8 mouse cellular contexts compared by ENCODE assay signal in genomic region chr5:64812983-64813304, GRCm38 (mm10). TPM values are rescaled to one million over a fixed set of nuclear protein-coding genes. Genes with fewer than 3 reads are reported as not detected.
DNase-seq lines count a peak whose midpoint lies in the region; ATAC-seq and TF ChIP-seq lines count a peak whose summit lies in the region.

No protein-coding gene starts in this region.

- H3K4me2 ChIP-seq in forebrain, embryonic 15.5 days (replicated peaks), result no peak overlapping the region

- H3K27me3 ChIP-seq in kidney, adult 2 months (replicated peaks; ENCODE audit: control insufficient read depth, insufficient read depth, low read length), result no peaks in the 10 kb centered on the region
- no peaks in the 10 kb centered on the region for H3K27me3 ChIP-seq in forebrain, embryonic 15.5 days

- H3K4me3 ChIP-seq in kidney, adult 2 months (ENCODE audit: insufficient read depth, low read depth, low read length), result peak overlapping the region; percentile 45
- H3K4me3 ChIP-seq in forebrain, embryonic 15.5 days, result no peak overlapping the region
- H3K4me3 ChIP-seq in macrophage (ENCODE audit: inconsistent target), result peak overlapping the region; percentile 24

- 16% methylated on average over 4 of the region's 4 CpGs for WGBS in kidney, adult 2 months
- WGBS in forebrain, embryonic 15.5 days, result 33% methylated on average over 4 of the region's 4 CpGs
- WGBS in macrophage (ENCODE audit: missing documents), result 6% methylated on average over 4 of the region's 4 CpGs

- H3K4me1 ChIP-seq in kidney, adult 2 months (ENCODE audit: control insufficient read depth, insufficient read depth, low read length), result peaks cover 64% of the 10 kb centered on the region
- peaks cover 64% of the 10 kb centered on the region for H3K4me1 ChIP-seq in forebrain, embryonic 15.5 days

- no peak for TF ChIP-seq CTCF in kidney, adult 2 months (conservative IDR thresholded peaks at IDR 0.05; ENCODE audit: insufficient read depth, insufficient read length, low read depth, low read length)

- H3K36me3 ChIP-seq in kidney, adult 2 months (ENCODE audit: control insufficient read depth, insufficient read depth, low read length), result peaks cover under 1% of the 10 kb centered on the region; the same call in 1 of the 2 replicates
- no peaks in the 10 kb centered on the region for H3K36me3 ChIP-seq in forebrain, embryonic 15.5 days
- H3K36me3 ChIP-seq in macrophage (ENCODE audit: inconsistent target), result peaks cover 25% of the 10 kb centered on the region

- no peak for ATAC-seq in forebrain, embryonic 15.5 days (replicated peaks)
- no peak for ATAC-seq in granulocyte monocyte progenitor cell, adult 5-6 weeks (replicated peaks; ENCODE audit: poor library complexity, severe bottlenecking)

- DNase-seq in kidney, adult 2 months, result no peak
- DNase-seq in kidney, postnatal 14 days, result no peak
- DNase-seq in Muller cell, postnatal 12 days (ENCODE audit: inconsistent ontology term), result peak; percentile 67
- DNase-seq in spleen, adult 12 weeks (ENCODE audit: low spot score), result no peak
- no peak for DNase-seq in spleen, postnatal 14 days (ENCODE audit: low spot score in 2 of 2)

- TF ChIP-seq POLR2A in kidney, adult 2 months (IDR thresholded peaks at IDR 0.05; ENCODE audit: low read depth, low read length), result no peak

- peaks cover 91% of the 10 kb centered on the region for H3K79me2 ChIP-seq in macrophage (ENCODE audit: inconsistent target)

- H3K27ac ChIP-seq in kidney, adult 2 months (ENCODE audit: insufficient read depth, low read depth, low read length), result peak overlapping the region; percentile 87
- peak overlapping the region; percentile 69 for H3K27ac ChIP-seq in forebrain, embryonic 15.5 days (replicated peaks)
- H3K27ac ChIP-seq in macrophage, result peak overlapping the region; percentile 94

- no peaks in the 10 kb centered on the region for H3K9me3 ChIP-seq in forebrain, embryonic 15.5 days

- no peak overlapping the region for H3K9ac ChIP-seq in forebrain, embryonic 15.5 days (replicated peaks)

RNA-seq across cellular contexts. Expression of gene Klf3, which starts 9.8 kb away (rescaled TPM):
- 46.9 and 47.0 TPM in 2 replicates for polyA plus RNA-seq in kidney, adult 2 months (2012; rRNA removed)
- 33.0 and 34.0 TPM in 2 replicates for polyA plus RNA-seq in forebrain, embryonic 15.5 days (2015; fragmentation: Nextera tagmentation; extraction: Ambion mirVana)
- 100 to 1,000 TPM in 19 of 26 experiments, 10 to 100 TPM in 7; 48.3 to 365 (median 123) TPM for total RNA-seq in macrophage (2018; cell fraction: chromatin; rRNA removed)
- 100 to 1,000 TPM in 1 of 26 experiments, 10 to 100 TPM in 25; 45.5 to 118 (median 57.3) TPM for total RNA-seq in macrophage (2018; cell fraction: cytosol; rRNA removed)
- 100 to 1,000 TPM in 21 of 26 experiments, 10 to 100 TPM in 5; 67.6 to 296 (median 126) TPM for total RNA-seq in macrophage (2018; cell fraction: nucleus; rRNA removed)
- 28.7 to 50.9 TPM (median 35.8 TPM) in 3 replicates for polyA plus RNA-seq in macrophage (2018)
- 23.6 and 28.1 TPM in 2 replicates for total RNA-seq in granulocyte monocyte progenitor cell, adult 5-6 weeks (2014; fragmentation: Nextera tagmentation)
- 6.9 and 8.9 TPM in 2 replicates for total RNA-seq in granulocyte monocyte progenitor cell, adult 5-6 weeks (2017)
